Mouse (Mus musculus) brown adipose tissue, adult 24 weeks (tissue): Measurements from ENCODE around the gene Rbms1. TPM values are rescaled to one million over a fixed set of nuclear protein-coding genes. Genes with fewer than 3 reads are reported as not detected.

Source experiments
- H3K27ac ChIP-seq: fragments of 200-500 bp; replicated peaks from 2 replicates; pipeline ENCODE4 v1.5.1; 2012; ENCODE audit warnings: low read depth, mild to moderate bottlenecking, low read length
- H3K4me1 ChIP-seq: fragments of 200-500 bp; 2 replicates; pipeline ENCODE4 v1.6.1; 2012; ENCODE audit warnings: low read length, mixed read lengths; ENCODE audit not compliant: control insufficient read depth, insufficient read depth, insufficient read length
- H3K4me3 ChIP-seq: fragments of 200-500 bp; 2 replicates; pipeline ENCODE4 v1.5.1; 2012; ENCODE audit warnings: low read depth, mild to moderate bottlenecking, low read length, moderate library complexity; ENCODE audit not compliant: insufficient read depth
- polyA plus RNA-seq: library from polyadenylated mRNA; stranded (reverse); fragments of >200 nt; gene quantifications from 2 replicates; pipeline ENCODE4 v1.2.4, GENCODE M21; 2012; ENCODE audit not compliant: missing spikeins, insufficient read depth, insufficient read length

Rbms1 gene
- polyA plus RNA-seq, 1 experiment: 50.4 TPM

- no peak overlapping the region for H3K4me3 ChIP-seq
- H3K27ac ChIP-seq: peak overlapping the region; percentile 46
Observed at GRCm38 (mm10) chr2:60828908-60829462, 134.0 kb downstream of the Rbms1 start.

GRCm38 (mm10) chr2:60827152-60827428, 135.9 kb downstream of the Rbms1 start:
- no peak overlapping the region for H3K4me3 ChIP-seq

More at GRCm38 (mm10) chr2:60828908-60829462, 134.0 kb downstream of the Rbms1 start:
- H3K4me1 ChIP-seq: peaks cover 36% of the 10 kb centered on the region

GRCm38 (mm10) chr2:60826406-60827151, 136.4 kb downstream of the Rbms1 start:
- Histone ChIP-seq H3K27ac (0 out of 2 replicates have a peak overlapping the region, but pooled peaks have one; percentile 0), H3K4me1 (peaks cover 38% of the 10 kb centered on the region), H3K4me3 (no peak overlapping the region)

More at GRCm38 (mm10) chr2:60827152-60827428, 135.9 kb downstream of the Rbms1 start:
- Histone ChIP-seq H3K4me1 (peaks cover 38% of the 10 kb centered on the region), H3K27ac (0 out of 2 replicates have a peak overlapping the region, but pooled peaks have one; percentile 0)

GRCm38 (mm10) chr2:60825690-60826089, 137.3 kb downstream of the Rbms1 start:
- peaks cover 38% of the 10 kb centered on the region for H3K4me1 ChIP-seq
- no peak overlapping the region for H3K4me3 ChIP-seq
- no peak overlapping the region for H3K27ac ChIP-seq

- peaks cover 24% of the 10 kb centered on the region for H3K4me1 ChIP-seq
- no peak overlapping the region for H3K27ac ChIP-seq
- no peak overlapping the region for H3K4me3 ChIP-seq
Observed at GRCm38 (mm10) chr2:60821635-60822034, 141.4 kb downstream of the Rbms1 start.

- H3K27ac ChIP-seq: peak overlapping the region; percentile 41
- no peak overlapping the region for H3K4me3 ChIP-seq
- H3K4me1 ChIP-seq: peaks cover 20% of the 10 kb centered on the region
Observed at GRCm38 (mm10) chr2:60818632-60819031, 144.4 kb downstream of the Rbms1 start.

GRCm38 (mm10) chr2:60816307-60816706, 146.7 kb downstream of the Rbms1 start:
- Histone ChIP-seq H3K4me3 (no peak overlapping the region), H3K4me1 (peaks cover 36% of the 10 kb centered on the region), H3K27ac (no peak overlapping the region)

GRCm38 (mm10) chr2:60814788-60815187, 148.2 kb downstream of the Rbms1 start:
- H3K27ac ChIP-seq: no peak overlapping the region
- no peak overlapping the region for H3K4me3 ChIP-seq
- peaks cover 40% of the 10 kb centered on the region for H3K4me1 ChIP-seq

GRCm38 (mm10) chr2:60812949-60813348, 150.0 kb downstream of the Rbms1 start:
- no peak overlapping the region for H3K27ac ChIP-seq
- H3K4me1 ChIP-seq: peaks cover 49% of the 10 kb centered on the region
- H3K4me3 ChIP-seq: no peak overlapping the region

GRCm38 (mm10) chr2:60810617-60811016, 152.4 kb downstream of the Rbms1 start:
- Histone ChIP-seq H3K4me3 (no peak overlapping the region), H3K27ac (peak overlapping the region; percentile 91), H3K4me1 (peaks cover 48% of the 10 kb centered on the region)

GRCm38 (mm10) chr2:60809441-60809921, 153.5 kb downstream of the Rbms1 start:
- H3K4me3 ChIP-seq: no peak overlapping the region
- H3K27ac ChIP-seq: peak overlapping the region; percentile 76
- H3K4me1 ChIP-seq: peaks cover 48% of the 10 kb centered on the region

GRCm38 (mm10) chr2:60808822-60809221, 154.2 kb downstream of the Rbms1 start:
- H3K4me1 ChIP-seq: peaks cover 51% of the 10 kb centered on the region
- no peak overlapping the region for H3K4me3 ChIP-seq
- 0 out of 2 replicates have a peak overlapping the region, but pooled peaks have one; percentile 8 for H3K27ac ChIP-seq

- H3K4me1 ChIP-seq: peaks cover 53% of the 10 kb centered on the region
- no peak overlapping the region for H3K4me3 ChIP-seq
- H3K27ac ChIP-seq: peak overlapping the region; percentile 11
Observed at GRCm38 (mm10) chr2:60807341-60808195, 155.4 kb downstream of the Rbms1 start.

- H3K4me1 ChIP-seq: peaks cover 39% of the 10 kb centered on the region
- H3K4me3 ChIP-seq: no peak overlapping the region
- no peak overlapping the region for H3K27ac ChIP-seq
Observed at GRCm38 (mm10) chr2:60804763-60805162, 158.2 kb downstream of the Rbms1 start.

- no peak overlapping the region for H3K4me3 ChIP-seq
- H3K27ac ChIP-seq: no peak overlapping the region
- peaks cover 32% of the 10 kb centered on the region for H3K4me1 ChIP-seq
Observed at GRCm38 (mm10) chr2:60803377-60803776, 159.6 kb downstream of the Rbms1 start.
